Mouse (Mus musculus) midbrain, embryonic 15.5 days (tissue): ENCODE measurements around the gene Ptprg. TPM values are rescaled to one million over a fixed set of nuclear protein-coding genes. Genes with fewer than 3 reads are reported as not detected.

ENCODE experiments used
- ATAC-seq: fragments of 200-750 bp; cut with Nextera tagmentation; replicated peaks from 2 replicates; pipeline ENCODE4 v1.8.0; 2017; ENCODE audit warnings: moderate TSS enrichment
- H3K27ac ChIP-seq: fragments of 300-500 bp; sonication (generic); 2 replicates; pipeline ENCODE4 v1.5.1; 2015; ENCODE audit warnings: mild to moderate bottlenecking, inconsistent platforms
- H3K27me3 ChIP-seq: fragments of 300-500 bp; sonication (generic); replicated peaks from 2 replicates; pipeline ENCODE4 v1.6.1; 2015; ENCODE audit warnings: inconsistent platforms
- H3K36me3 ChIP-seq: fragments of 300-500 bp; sonication (generic); replicated peaks from 2 replicates; pipeline ENCODE4 v1.6.1; 2015; ENCODE audit warnings: inconsistent platforms
- H3K4me1 ChIP-seq: fragments of 300-500 bp; sonication (generic); 2 replicates; pipeline ENCODE4 v1.6.1; 2015; ENCODE audit warnings: inconsistent platforms
- H3K4me2 ChIP-seq: fragments of 300-500 bp; sonication (generic); 2 replicates; pipeline ENCODE4 v1.6.1; 2015; ENCODE audit warnings: inconsistent platforms, mild to moderate bottlenecking, moderate library complexity
- H3K4me3 ChIP-seq: fragments of 300-500 bp; sonication (generic); 2 replicates; pipeline ENCODE4 v1.5.1; 2015; ENCODE audit warnings: mild to moderate bottlenecking, inconsistent platforms
- H3K9ac ChIP-seq: fragments of 300-500 bp; sonication (generic); 2 replicates; pipeline ENCODE4 v1.6.1; 2015; ENCODE audit warnings: mild to moderate bottlenecking, inconsistent platforms
- H3K9me3 ChIP-seq: fragments of 300-500 bp; sonication (generic); 2 replicates; pipeline ENCODE4 v1.6.1; 2016; ENCODE audit warnings: inconsistent platforms
- WGBS: fragments of 180-500 bp; shearing (Covaris S2); methylation state at CpG from one replicate; pipeline ENCODE4 v1.1.7; 2015; ENCODE audit warnings: mixed read lengths; 5-methylcytosine and 5-hydroxymethylcytosine counted together
- polyA plus RNA-seq: library from polyadenylated mRNA; unstranded; fragments of >200 nt; fragmentation: Nextera tagmentation; extraction: Ambion mirVana; gene quantifications from 2 replicates; pipeline ENCODE4 v1.2.1, GENCODE M21; 2015

Gene Ptprg
- polyA plus RNA-seq, 1 experiment from 2014 or later = 43.3 TPM

DNA sequence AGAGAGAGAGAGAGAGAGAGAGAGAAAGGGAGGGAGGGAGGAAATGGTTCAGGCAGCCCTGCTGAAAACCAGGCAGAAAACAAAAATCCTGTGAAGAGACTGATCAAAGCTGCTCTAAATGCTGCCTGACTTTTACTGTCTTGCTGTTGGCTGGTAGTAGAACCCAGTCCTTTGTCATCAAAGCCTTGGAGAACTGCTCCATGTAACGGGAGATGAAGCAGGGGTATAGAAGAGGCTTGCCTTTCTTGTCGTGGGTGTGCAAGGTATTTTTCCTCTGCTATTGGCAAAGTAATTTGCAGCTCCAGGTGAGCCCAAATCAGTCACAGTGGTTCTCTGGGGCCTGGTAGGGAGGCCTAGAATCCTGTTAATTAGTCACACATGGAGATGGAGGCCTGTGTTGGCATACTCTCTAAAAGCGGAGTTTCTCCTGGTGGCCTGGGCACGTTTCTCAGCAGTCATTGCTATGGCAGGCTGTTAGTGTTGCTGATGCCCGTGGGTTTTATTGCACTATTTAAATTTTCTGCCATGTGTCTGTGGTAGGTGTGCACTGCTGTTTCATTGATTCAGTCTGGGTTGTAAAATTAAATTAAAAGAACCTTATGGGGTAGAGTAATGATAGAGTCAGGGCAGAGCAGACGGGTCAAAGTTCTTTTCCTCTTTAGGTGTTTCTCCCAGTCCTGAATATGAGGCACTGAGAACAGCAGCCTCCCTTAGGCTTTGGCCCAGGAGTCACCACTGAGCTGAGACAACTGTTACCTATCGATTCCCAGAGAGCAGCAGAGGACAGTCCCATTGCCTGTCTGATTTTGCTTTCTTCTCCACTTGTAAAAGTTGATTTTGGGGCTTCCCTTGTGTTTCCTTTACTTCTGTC, 269.7 kb downstream of the Ptprg start:
- no peaks in the 10 kb centered on the region for H3K27me3 ChIP-seq

DNA sequence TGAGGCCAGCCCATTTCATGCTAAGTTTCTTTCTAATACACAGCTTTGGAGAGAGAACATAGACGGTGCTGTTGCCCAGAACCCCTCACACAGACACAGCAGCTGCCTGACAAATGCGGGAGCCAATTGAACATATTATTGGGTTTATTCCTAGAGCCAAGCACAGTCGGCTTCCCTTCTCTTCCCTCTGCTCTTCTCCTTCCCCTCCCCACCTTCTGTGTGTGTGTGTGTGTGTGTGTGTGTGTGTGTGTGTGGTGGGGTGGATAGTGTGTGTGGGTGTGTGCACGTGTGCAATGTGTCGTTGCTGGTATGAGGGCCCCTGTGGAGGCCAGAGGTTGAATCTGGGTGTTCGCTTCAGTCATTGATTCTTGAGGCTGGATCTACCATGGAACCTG, 270.4 kb downstream of the Ptprg start:
- H3K4me1 ChIP-seq = peaks cover 16% of the 10 kb centered on the region
- no peak; the same call in 1 of the 2 replicates for ATAC-seq
- no peaks in the 10 kb centered on the region for H3K27me3 ChIP-seq
- no peak overlapping the region for H3K27ac ChIP-seq
- no peak overlapping the region for H3K9ac ChIP-seq
- H3K4me2 ChIP-seq = no peak overlapping the region
- no peak overlapping the region for H3K4me3 ChIP-seq
- no peaks in the 10 kb centered on the region for H3K36me3 ChIP-seq
- no peaks in the 10 kb centered on the region for H3K9me3 ChIP-seq
- WGBS = 80% methylated on average over 6 of the region's 6 CpGs

More for the DNA sequence above, 269.7 kb downstream of the Ptprg start:
- Histone ChIP-seq H3K4me3 (no peak overlapping the region), H3K9ac (no peak overlapping the region), H3K4me1 (peaks cover 16% of the 10 kb centered on the region), H3K27ac (no peak overlapping the region), H3K4me2 (no peak overlapping the region), H3K9me3 (no peaks in the 10 kb centered on the region), H3K36me3 (no peaks in the 10 kb centered on the region)
- ATAC-seq = peak; percentile 35
- WGBS = 59% methylated on average over 7 of the region's 7 CpGs

DNA sequence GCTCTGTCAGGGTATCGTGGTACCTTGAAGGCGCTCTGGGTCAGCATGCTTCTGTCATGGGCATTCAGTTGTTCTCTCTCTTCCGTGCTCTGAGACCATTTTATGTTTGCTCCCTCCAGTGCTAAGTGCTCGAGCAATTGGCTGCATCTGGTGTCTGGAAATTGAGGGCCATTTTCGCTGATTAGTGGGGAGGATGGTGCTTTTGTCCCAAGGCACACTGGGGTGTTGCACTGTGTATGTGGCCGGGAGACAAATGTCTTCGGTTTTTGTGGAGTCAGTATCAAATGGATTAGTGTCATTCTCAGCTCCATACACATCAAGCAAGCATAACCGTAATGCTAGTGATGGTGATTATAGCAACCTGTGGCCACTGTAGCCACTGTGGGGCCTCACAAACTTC, 271.6 kb downstream of the Ptprg start:
- ATAC-seq = no peak
- H3K36me3 ChIP-seq = no peaks in the 10 kb centered on the region
- no peaks in the 10 kb centered on the region for H3K27me3 ChIP-seq
- no peak overlapping the region for H3K9ac ChIP-seq
- no peaks in the 10 kb centered on the region for H3K9me3 ChIP-seq
- no peak overlapping the region for H3K4me3 ChIP-seq
- no peak overlapping the region for H3K27ac ChIP-seq
- no peak overlapping the region for H3K4me2 ChIP-seq
- WGBS = 63% methylated on average over 8 of the region's 8 CpGs
- H3K4me1 ChIP-seq = peaks cover 16% of the 10 kb centered on the region

DNA sequence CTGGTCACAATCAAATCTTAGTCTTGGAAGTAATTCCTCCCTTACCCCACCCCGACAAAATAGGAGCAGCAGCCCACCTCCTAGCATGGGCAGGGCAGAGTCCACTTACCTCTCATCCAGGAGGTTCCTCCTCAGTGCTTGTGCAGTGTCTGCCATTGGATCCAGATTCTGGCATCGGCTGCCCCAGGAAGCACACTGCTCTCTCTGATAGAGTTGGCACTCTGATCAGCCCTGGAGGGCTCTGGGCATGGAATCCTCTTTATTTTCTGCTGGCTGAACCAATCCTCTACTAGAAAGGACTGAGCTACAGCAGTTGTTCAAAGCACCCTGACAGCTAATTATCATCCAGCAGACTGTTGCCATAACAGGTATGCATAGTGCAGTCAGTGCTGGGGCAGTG, 272.2 kb downstream of the Ptprg start:
- H3K27ac ChIP-seq = no peak overlapping the region
- WGBS = 83% methylated on average over 2 of the region's 2 CpGs
- H3K36me3 ChIP-seq = no peaks in the 10 kb centered on the region
- no peak overlapping the region for H3K4me2 ChIP-seq
- no peaks in the 10 kb centered on the region for H3K27me3 ChIP-seq
- peaks cover 16% of the 10 kb centered on the region for H3K4me1 ChIP-seq
- no peak for ATAC-seq
- H3K9ac ChIP-seq = no peak overlapping the region
- H3K9me3 ChIP-seq = no peaks in the 10 kb centered on the region
- no peak overlapping the region for H3K4me3 ChIP-seq

DNA sequence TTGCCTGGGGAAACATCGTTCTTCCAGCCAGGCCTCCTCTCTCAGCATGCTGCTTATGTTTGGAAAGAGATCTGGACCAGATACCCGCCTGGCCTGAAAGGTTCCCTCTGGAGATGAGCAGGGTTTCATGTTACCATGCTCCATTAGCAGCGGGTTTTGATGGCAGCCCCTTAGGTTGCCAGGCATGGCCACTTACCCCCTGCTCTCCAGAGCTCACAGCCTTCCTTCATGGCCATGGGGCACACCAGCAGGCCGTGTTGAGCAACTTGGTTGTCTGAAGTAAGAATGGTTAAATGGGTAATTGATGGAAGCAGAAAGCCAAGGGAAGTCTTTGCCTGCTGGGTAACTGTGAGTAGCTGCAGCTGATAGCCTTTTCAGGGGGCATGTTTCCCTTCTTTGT, 274.8 kb downstream of the Ptprg start:
- H3K9me3 ChIP-seq = no peaks in the 10 kb centered on the region
- H3K27me3 ChIP-seq = no peaks in the 10 kb centered on the region
- peaks cover 11% of the 10 kb centered on the region for H3K4me1 ChIP-seq
- no peak overlapping the region for H3K4me2 ChIP-seq
- H3K4me3 ChIP-seq = no peak overlapping the region
- no peak overlapping the region for H3K9ac ChIP-seq
- no peaks in the 10 kb centered on the region for H3K36me3 ChIP-seq
- WGBS = 58% methylated on average over 4 of the region's 4 CpGs
- H3K27ac ChIP-seq = no peak overlapping the region
- no peak for ATAC-seq

DNA sequence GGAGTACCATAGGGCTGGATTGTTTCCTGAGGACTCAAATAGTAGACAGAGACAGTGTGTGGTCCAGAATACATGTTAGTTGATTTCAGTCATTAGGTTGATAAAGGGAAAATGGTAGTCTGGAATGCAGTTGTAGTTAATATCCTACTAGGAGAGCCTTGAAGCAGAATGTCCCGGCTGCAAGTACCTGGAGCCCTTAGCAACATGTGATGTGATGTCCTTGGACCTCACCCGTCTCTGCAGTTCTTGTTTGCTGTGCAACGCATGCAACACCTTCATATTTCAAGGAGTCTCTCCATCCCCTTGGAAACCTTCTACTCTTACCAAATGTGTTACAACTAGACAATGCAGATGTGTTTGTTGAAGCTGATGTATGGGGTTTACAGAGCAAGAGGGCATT, 280.3 kb downstream of the Ptprg start:
- H3K27ac ChIP-seq = no peak overlapping the region
- no peaks in the 10 kb centered on the region for H3K9me3 ChIP-seq
- H3K27me3 ChIP-seq = no peaks in the 10 kb centered on the region
- H3K4me3 ChIP-seq = no peak overlapping the region
- 90% methylated on average over 3 of the region's 3 CpGs for WGBS
- no peak overlapping the region for H3K9ac ChIP-seq
- H3K36me3 ChIP-seq = no peaks in the 10 kb centered on the region
- no peak for ATAC-seq
- peaks cover 5% of the 10 kb centered on the region; the same call in 1 of the 2 replicates for H3K4me1 ChIP-seq
- no peak overlapping the region for H3K4me2 ChIP-seq

DNA sequence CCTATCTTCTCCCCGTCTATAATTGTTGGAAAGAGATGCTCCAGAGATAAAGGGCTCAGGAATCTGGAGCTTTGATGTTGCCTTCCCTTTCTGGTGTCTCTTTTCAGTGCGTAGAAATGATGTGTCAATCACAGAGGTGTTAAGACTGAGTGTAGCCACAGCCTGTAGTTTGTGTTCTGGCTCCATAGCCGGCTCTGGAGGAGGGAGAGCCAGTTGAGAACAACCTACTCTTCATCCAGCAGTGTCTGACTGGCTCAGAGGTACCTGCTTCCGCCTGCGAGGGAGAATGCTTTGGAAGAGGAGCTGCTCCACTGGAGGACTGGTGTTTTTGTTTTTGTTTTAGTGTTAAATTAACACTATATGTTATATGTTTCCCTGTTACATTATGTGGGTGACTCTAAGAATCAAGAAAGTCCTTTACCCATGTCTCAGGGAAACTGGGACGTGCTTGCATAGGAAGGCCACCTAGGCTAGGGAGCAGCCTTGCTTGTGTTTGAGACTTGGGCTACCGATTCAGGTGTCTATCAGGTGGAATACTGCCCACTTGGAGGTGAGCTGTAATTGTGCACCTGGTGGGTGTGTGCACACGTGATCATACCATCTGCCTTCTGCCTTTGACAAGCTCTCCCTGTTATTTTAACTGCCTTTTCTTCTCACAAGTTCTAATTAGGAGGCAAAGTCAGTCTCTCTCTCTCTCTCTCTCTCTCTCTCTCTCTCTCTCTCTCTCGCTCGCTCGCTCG, 282.5 kb downstream of the Ptprg start:
- H3K27me3 ChIP-seq = no peaks in the 10 kb centered on the region
- WGBS = 72% methylated on average over 12 of the region's 12 CpGs
- no peaks in the 10 kb centered on the region for H3K36me3 ChIP-seq
- no peak overlapping the region for H3K4me3 ChIP-seq
- no peaks in the 10 kb centered on the region for H3K9me3 ChIP-seq
- no peak overlapping the region for H3K4me2 ChIP-seq
- H3K4me1 ChIP-seq = peaks cover 5% of the 10 kb centered on the region; the same call in 1 of the 2 replicates
- ATAC-seq = no peak
- H3K27ac ChIP-seq = no peak overlapping the region
- H3K9ac ChIP-seq = no peak overlapping the region

DNA sequence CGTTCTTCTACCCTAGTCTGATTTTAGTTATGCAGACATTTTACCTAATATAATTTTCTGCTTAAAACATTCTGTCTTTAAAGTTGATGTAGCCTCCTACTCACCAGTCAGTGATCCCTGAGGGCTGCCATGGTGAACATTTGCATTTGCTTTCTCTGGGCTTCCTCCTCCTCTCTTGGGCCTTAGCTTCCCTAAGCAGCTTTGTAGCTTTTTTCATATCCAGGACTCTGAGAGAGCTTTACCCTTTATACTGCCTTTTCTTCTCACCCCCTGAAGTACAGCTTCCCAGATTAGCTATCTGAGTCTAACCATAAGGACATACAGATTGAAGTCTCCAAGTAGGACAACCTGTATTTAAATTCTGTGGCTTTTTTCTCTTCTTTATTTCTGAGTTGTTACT, 284.4 kb downstream of the Ptprg start:
- Histone ChIP-seq H3K27me3 (no peaks in the 10 kb centered on the region), H3K4me2 (no peak overlapping the region), H3K9ac (no peak overlapping the region), H3K9me3 (no peaks in the 10 kb centered on the region), H3K27ac (no peak overlapping the region), H3K4me3 (no peak overlapping the region), H3K4me1 (peaks cover 5% of the 10 kb centered on the region; the same call in 1 of the 2 replicates), H3K36me3 (no peaks in the 10 kb centered on the region)
- no peak for ATAC-seq
- WGBS = 70% methylated on average over 1 of the region's 1 CpGs

DNA sequence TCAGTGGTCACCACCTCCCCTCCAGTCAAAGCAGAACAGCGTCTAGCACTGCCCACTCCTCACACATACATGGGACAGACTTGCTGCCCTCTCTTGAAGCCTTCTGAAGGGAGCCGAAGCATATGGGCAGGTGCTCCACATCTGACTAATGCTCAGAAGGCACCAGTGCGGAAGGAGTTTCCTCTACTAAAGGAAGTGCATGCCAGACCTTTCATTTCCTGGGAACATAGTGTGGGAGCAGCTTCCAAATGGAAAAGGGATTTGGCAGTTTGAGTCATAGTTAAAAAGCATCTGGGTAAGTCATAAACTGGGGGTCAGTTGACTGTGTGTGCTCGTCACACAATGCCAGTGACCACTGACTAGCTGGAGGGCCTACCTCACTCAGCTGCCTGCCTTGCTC, 288.3 kb downstream of the Ptprg start:
- H3K27me3 ChIP-seq = no peaks in the 10 kb centered on the region
- H3K4me3 ChIP-seq = no peak overlapping the region
- no peak overlapping the region for H3K27ac ChIP-seq
- ATAC-seq = no peak
- H3K4me1 ChIP-seq = peaks cover 5% of the 10 kb centered on the region; the same call in 1 of the 2 replicates
- no peak overlapping the region for H3K4me2 ChIP-seq
- 88% methylated on average over 4 of the region's 4 CpGs for WGBS
- H3K9me3 ChIP-seq = no peaks in the 10 kb centered on the region
- H3K36me3 ChIP-seq = no peaks in the 10 kb centered on the region
- no peak overlapping the region for H3K9ac ChIP-seq

DNA sequence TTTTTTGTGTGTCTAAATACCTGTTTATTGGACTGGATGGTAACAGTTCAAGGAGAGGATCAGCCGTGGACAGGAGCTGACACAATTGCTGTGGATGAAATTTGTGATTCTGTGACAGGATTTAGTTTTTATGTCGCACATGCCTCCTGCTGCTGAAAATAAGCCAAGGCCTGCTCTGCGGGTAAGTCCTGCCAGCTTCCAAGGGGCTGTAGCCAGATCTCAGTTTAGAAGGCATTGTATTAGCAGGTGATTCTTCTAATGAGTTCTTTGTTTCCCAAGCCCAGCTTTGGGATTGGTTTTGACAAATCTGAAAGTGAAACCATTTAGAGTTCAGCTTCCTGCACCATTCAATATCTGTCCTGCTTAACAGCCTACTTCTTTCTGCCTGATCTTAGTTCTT, 299.6 kb downstream of the Ptprg start:
- Histone ChIP-seq H3K4me1 (peaks cover under 1% of the 10 kb centered on the region), H3K36me3 (no peaks in the 10 kb centered on the region), H3K9ac (no peak overlapping the region), H3K27ac (no peak overlapping the region), H3K4me2 (no peak overlapping the region), H3K9me3 (no peaks in the 10 kb centered on the region), H3K4me3 (no peak overlapping the region), H3K27me3 (no peaks in the 10 kb centered on the region)
- ATAC-seq = no peak
- 56% methylated on average over 3 of the region's 3 CpGs for WGBS

DNA sequence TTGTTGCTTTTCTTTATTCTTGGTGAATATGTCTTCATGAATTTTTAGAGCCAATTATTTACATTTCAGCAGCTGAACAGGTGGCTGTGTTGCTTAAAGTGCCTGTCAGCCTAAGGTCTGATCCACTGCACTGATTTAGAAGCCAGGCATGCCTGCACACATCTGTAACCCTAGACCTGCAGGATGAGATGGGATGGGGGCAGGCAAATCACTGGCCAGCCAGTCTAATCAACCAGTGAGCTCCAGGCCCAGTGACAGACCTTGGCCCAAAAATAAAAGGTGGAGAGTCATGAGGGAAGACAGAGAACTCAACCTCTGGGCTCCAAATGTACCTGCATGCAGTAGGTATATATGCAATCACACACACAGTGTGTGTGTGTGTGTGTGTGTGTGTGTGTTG, 302.2 kb downstream of the Ptprg start:
- Histone ChIP-seq H3K36me3 (no peaks in the 10 kb centered on the region), H3K4me2 (no peak overlapping the region), H3K9ac (no peak overlapping the region), H3K27me3 (no peaks in the 10 kb centered on the region), H3K4me3 (no peak overlapping the region), H3K27ac (no peak overlapping the region), H3K4me1 (peaks cover 6% of the 10 kb centered on the region; the same call in 1 of the 2 replicates), H3K9me3 (no peaks in the 10 kb centered on the region)
- ATAC-seq = no peak

DNA sequence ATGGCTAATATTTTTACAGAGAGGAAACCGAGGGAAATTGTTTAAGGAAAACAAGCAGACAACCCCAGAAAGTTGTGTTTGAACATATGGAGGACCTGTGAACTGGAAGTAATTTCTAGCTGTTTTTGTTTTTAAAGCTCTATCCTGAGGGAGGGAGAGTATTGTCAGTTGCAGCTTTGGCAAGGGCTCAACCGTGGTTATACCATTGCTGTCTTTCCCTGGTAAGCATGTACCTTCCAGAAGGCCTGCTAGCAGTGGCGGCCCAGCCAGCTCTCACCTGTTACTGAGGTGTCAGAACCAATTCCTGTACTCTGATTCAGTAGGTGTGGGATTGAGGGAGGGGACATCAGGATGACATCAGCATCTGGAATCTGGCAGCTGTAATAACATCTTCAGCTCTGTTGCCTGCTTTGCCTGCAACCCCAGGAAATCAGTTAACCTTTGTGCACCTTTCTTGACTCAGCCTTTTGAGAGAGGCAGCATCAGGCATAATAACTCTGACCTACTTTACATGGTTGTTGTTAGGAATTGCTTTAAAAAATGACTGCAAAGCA, 304.7 kb downstream of the Ptprg start:
- H3K9ac ChIP-seq = no peak overlapping the region
- no peak for ATAC-seq
- no peak overlapping the region for H3K27ac ChIP-seq
- no peak overlapping the region for H3K4me3 ChIP-seq
- no peaks in the 10 kb centered on the region for H3K36me3 ChIP-seq
- no peak overlapping the region for H3K4me2 ChIP-seq
- peaks cover 6% of the 10 kb centered on the region; the same call in 1 of the 2 replicates for H3K4me1 ChIP-seq
- H3K9me3 ChIP-seq = no peaks in the 10 kb centered on the region
- WGBS = 73% methylated on average over 3 of the region's 3 CpGs
- H3K27me3 ChIP-seq = no peaks in the 10 kb centered on the region
